Mouse (Mus musculus) liver, embryonic 14.5 days (tissue): Measurements from ENCODE around the gene Gpr146. TPM values are rescaled to one million over a fixed set of nuclear protein-coding genes. Genes with fewer than 3 reads are reported as not detected.

Experiments
- ATAC-seq: fragments of 200-750 bp; cut with Nextera tagmentation; 2 replicates; pipeline ENCODE4 v1.8.0; 2017; ENCODE audit warnings: moderate number of reproducible peaks, mild to moderate bottlenecking, moderate library complexity; ENCODE audit not compliant: insufficient read depth
- DNase-seq, 3 experiments: peaks; one replicate each; pipeline ENCODE4 v3.0.0-alpha.2; 2012 to 2013; ENCODE audit warnings: low read depth in 3 of 3, low spot score in 3 of 3
- H3K27ac ChIP-seq: fragments of 300-500 bp; sonication (generic); 2 replicates; pipeline ENCODE4 v1.5.1; 2014; ENCODE audit warnings: moderate library complexity, mild to moderate bottlenecking, control low read depth, inconsistent platforms
- H3K27me3 ChIP-seq: fragments of 300-500 bp; sonication (generic); 2 replicates; pipeline ENCODE4 v1.6.1; 2014; ENCODE audit warnings: mild to moderate bottlenecking, low read length, moderate library complexity; ENCODE audit not compliant: control insufficient read depth, insufficient read depth
- H3K36me3 ChIP-seq: fragments of 300-500 bp; sonication (generic); replicated peaks from 2 replicates; pipeline ENCODE4 v1.6.1; 2014; ENCODE audit warnings: low read depth; ENCODE audit not compliant: control insufficient read depth, insufficient read depth
- H3K4me1 ChIP-seq, 2 experiments: fragments of 200-500 bp in 1 of 2; fragments of 300-500 bp in 1 of 2; sonication (generic) in 1 of 2; replicated peaks; 2 replicates each; pipeline ENCODE4 v1.6.1; 2012 to 2014; ENCODE audit warnings: antibody characterized with exemption in 1 of 2, inconsistent platforms in 1 of 2, low read length in 1 of 2; ENCODE audit not compliant: control insufficient read depth in 2 of 2, insufficient read depth in 2 of 2
- H3K4me2 ChIP-seq: fragments of 300-500 bp; sonication (generic); 2 replicates; pipeline ENCODE4 v1.6.1; 2014; ENCODE audit warnings: low read depth, mild to moderate bottlenecking, control low read depth, moderate library complexity
- H3K4me3 ChIP-seq, 2 experiments: fragments of 200-500 bp in 1 of 2; fragments of 300-500 bp in 1 of 2; sonication (generic) in 1 of 2; 2 replicates each; pipeline ENCODE4 v1.5.1; 2012 to 2014; ENCODE audit warnings: low read depth in 2 of 2, low read length in 2 of 2, mild to moderate bottlenecking in 2 of 2, control low read depth in 1 of 2, inconsistent platforms in 1 of 2, moderate library complexity in 1 of 2; ENCODE audit not compliant: insufficient read depth in 1 of 2
- H3K9ac ChIP-seq: fragments of 300-500 bp; sonication (generic); replicated peaks from 2 replicates; pipeline ENCODE4 v1.6.1; 2014; ENCODE audit warnings: mild to moderate bottlenecking, control low read depth, moderate library complexity
- H3K9me3 ChIP-seq: fragments of 300-500 bp; sonication (generic); 2 replicates; pipeline ENCODE4 v1.6.1; 2016; ENCODE audit warnings: low read length, mixed read lengths; ENCODE audit not compliant: control insufficient read depth
- CTCF ChIP-seq: IDR thresholded peaks from 2 replicates; pipeline ENCODE4 v1.5.1; 2016; ENCODE audit warnings: antibody characterized with exemption, low read depth, control low read depth
- EP300 ChIP-seq: IDR thresholded peaks from 2 replicates; pipeline ENCODE4 v1.6.1; 2016; ENCODE audit warnings: antibody characterized with exemption, low read depth
- WGBS: fragments of 180-500 bp; shearing (Covaris S2); extraction: QIAGEN DNeasy Blood & Tissue Kit; methylation state at CpG from one replicate; pipeline ENCODE4 v1.1.7; 2014; ENCODE audit not compliant: insufficient replicate concordance; 5-methylcytosine and 5-hydroxymethylcytosine counted together
- polyA plus RNA-seq, 2 experiments: library from polyadenylated mRNA; depleted of rRNA in 1 of 2; stranded (reverse) in 1 of 2; unstranded in 1 of 2; fragments of >200 nt; fragmentation: Nextera tagmentation in 1 of 2; extraction: Ambion mirVana in 1 of 2; gene quantifications; 2 replicates each; pipeline versions ENCODE4 v1.2.1 to v1.2.3; 2012 to 2014

The Gpr146 gene
- polyA plus RNA-seq, 2 experiments = 14.6 to 18.4 TPM

- Histone ChIP-seq H3K9me3 (no peaks in the 10 kb centered on the region), H3K27ac (no peak overlapping the region), H3K4me3 (no peak overlapping the region; a peak in 1 of 4 replicates), H3K27me3 (no peaks in the 10 kb centered on the region), H3K4me2 (peak overlapping the region; percentile 76; the same call in 1 of the 2 replicates), H3K36me3 (peaks cover 45% of the 10 kb centered on the region), H3K4me1 (peaks cover 43 to 54% of the 10 kb centered on the region in 2 experiments), H3K9ac (no peak overlapping the region; the same call in 1 of the 2 replicates)
- ATAC-seq (no peak), DNase-seq (no peak)
- WGBS = 92% methylated on average over 37 of the region's 37 CpGs
- TF ChIP-seq CTCF (no peak), EP300 (no peak)
These were observed 15.0 kb downstream of the Gpr146 start for GRCm38 (mm10) chr5:139392219-139393196.

GRCm38 (mm10) chr5:139393197-139393588 is 15.7 kb downstream of the Gpr146 start:
- H3K9me3 ChIP-seq = no peaks in the 10 kb centered on the region
- DNase-seq = no peak
- H3K4me3 ChIP-seq = no peak overlapping the region
- TF ChIP-seq EP300 = no peak
- no peak for TF ChIP-seq CTCF
- H3K27ac ChIP-seq = peak overlapping the region; percentile 75
- peaks cover 40 to 54% of the 10 kb centered on the region in 2 experiments for H3K4me1 ChIP-seq
- peaks cover 45% of the 10 kb centered on the region for H3K36me3 ChIP-seq
- no peak overlapping the region for H3K9ac ChIP-seq
- no peaks in the 10 kb centered on the region for H3K27me3 ChIP-seq
- ATAC-seq = no peak
- H3K4me2 ChIP-seq = peak overlapping the region; percentile 0; the same call in 1 of the 2 replicates
- 90% methylated on average over 16 of the region's 16 CpGs for WGBS

- ATAC-seq (peak; percentile 34), DNase-seq (peak in 1 of 3 experiments; percentile 62)
- H3K4me1 ChIP-seq = peaks cover 34 to 50% of the 10 kb centered on the region in 2 experiments
- peak overlapping the region; percentile 49 for H3K9ac ChIP-seq
- TF ChIP-seq EP300 = peak; percentile 43; the same call in 1 of the 2 replicates
- TF ChIP-seq CTCF = no peak
- H3K36me3 ChIP-seq = peaks cover 45% of the 10 kb centered on the region
- peak overlapping the region; percentile 75 for H3K27ac ChIP-seq
- H3K9me3 ChIP-seq = no peaks in the 10 kb centered on the region
- 23% methylated on average over 7 of the region's 7 CpGs for WGBS
- peak overlapping the region in 1 of 2 experiments; percentile 15; a peak in 2 of 4 replicates for H3K4me3 ChIP-seq
- H3K4me2 ChIP-seq = peak overlapping the region; percentile 47
- no peaks in the 10 kb centered on the region for H3K27me3 ChIP-seq
These were observed 16.9 kb downstream of the Gpr146 start for GRCm38 (mm10) chr5:139394399-139394798.

GRCm38 (mm10) chr5:139395528-139395927 is 18.0 kb downstream of the Gpr146 start:
- no peak overlapping the region for H3K27ac ChIP-seq
- peaks cover 32 to 46% of the 10 kb centered on the region in 2 experiments for H3K4me1 ChIP-seq

GRCm38 (mm10) chr5:139397359-139397916 is 19.9 kb downstream of the Gpr146 start:
- peak overlapping the region; percentile 9; the same call in 1 of the 2 replicates for H3K9ac ChIP-seq
- H3K4me1 ChIP-seq = peaks cover 29 to 36% of the 10 kb centered on the region in 2 experiments
- H3K36me3 ChIP-seq = peaks cover 34% of the 10 kb centered on the region
- WGBS = 77% methylated on average over 4 of the region's 4 CpGs
- no peaks in the 10 kb centered on the region for H3K27me3 ChIP-seq
- no peak overlapping the region for H3K4me2 ChIP-seq
- H3K27ac ChIP-seq = peak overlapping the region; percentile 48
- ATAC-seq = no peak
- no peaks in the 10 kb centered on the region for H3K9me3 ChIP-seq
- no peak for DNase-seq
- no peak for TF ChIP-seq EP300
- TF ChIP-seq CTCF = no peak
- no peak overlapping the region for H3K4me3 ChIP-seq

More at GRCm38 (mm10) chr5:139395528-139395927, 18.0 kb downstream of the Gpr146 start:
- TF ChIP-seq CTCF (no peak), EP300 (no peak)
- H3K9me3 ChIP-seq = no peaks in the 10 kb centered on the region
- H3K36me3 ChIP-seq = peaks cover 45% of the 10 kb centered on the region
- DNase-seq = no peak
- ATAC-seq = no peak
- no peak overlapping the region for H3K4me3 ChIP-seq
- 83% methylated on average over 4 of the region's 4 CpGs for WGBS
- H3K27me3 ChIP-seq = no peaks in the 10 kb centered on the region
- no peak overlapping the region for H3K4me2 ChIP-seq
- no peak overlapping the region for H3K9ac ChIP-seq
